Mouse (Mus musculus) CH12.LX (cell line): ENCODE measurements around the gene Grid1.

Source experiments
- CTCF ChIP-seq, 2 experiments: IDR thresholded peaks in 1 of 2; conservative IDR thresholded peaks in 1 of 2; 2 replicates each; pipeline ENCODE4 v1.5.1; 2011 to 2012; ENCODE audit warnings: low read depth in 2 of 2, low read length in 2 of 2, improper control_type of control experiment in 1 of 2, inconsistent platforms in 1 of 2, mild to moderate bottlenecking in 1 of 2, moderate library complexity in 1 of 2
- E2F4 ChIP-seq: IDR thresholded peaks from 2 replicates; pipeline ENCODE4 v1.6.1; 2011; ENCODE audit warnings: low read depth, low read length, improper control_type of control experiment; ENCODE audit not compliant: insufficient replicate concordance
- EP300 ChIP-seq: IDR thresholded peaks from 2 replicates; pipeline ENCODE4 v1.6.1; 2011; ENCODE audit warnings: low read length, improper control_type of control experiment
- ETS1 ChIP-seq: conservative IDR thresholded peaks from 2 replicates; pipeline ENCODE4 v1.6.1; 2012; ENCODE audit warnings: low read depth, mild to moderate bottlenecking, inconsistent platforms, low read length, improper control_type of control experiment, moderate library complexity
- MAX ChIP-seq: IDR thresholded peaks from 2 replicates; pipeline ENCODE4 v1.6.1; 2011; ENCODE audit warnings: low read length, improper control_type of control experiment
- MAZ ChIP-seq: IDR thresholded peaks from 2 replicates; pipeline ENCODE4 v1.6.1; 2012; ENCODE audit warnings: low read depth, mild to moderate bottlenecking, inconsistent platforms, low read length, improper control_type of control experiment, moderate library complexity
- MYC ChIP-seq: IDR thresholded peaks from 2 replicates; pipeline ENCODE4 v1.6.1; 2011; ENCODE audit warnings: low read depth, mild to moderate bottlenecking, improper control_type of control experiment, low read length
- POLR2A ChIP-seq: IDR thresholded peaks from 2 replicates; pipeline ENCODE4 v1.6.1; 2011; ENCODE audit warnings: low read depth, mild to moderate bottlenecking, improper control_type of control experiment, low read length
- RAD21 ChIP-seq: IDR thresholded peaks from 2 replicates; pipeline ENCODE4 v1.6.1; 2011; ENCODE audit warnings: low read depth, mild to moderate bottlenecking, low read length, improper control_type of control experiment, moderate library complexity
- TBP ChIP-seq: conservative IDR thresholded peaks from 2 replicates; pipeline ENCODE4 v1.6.1; 2011; ENCODE audit warnings: low read depth, low read length, improper control_type of control experiment
- TCF12 ChIP-seq: IDR thresholded peaks from 2 replicates; pipeline ENCODE4 v1.6.1; 2014; ENCODE audit warnings: low read depth, mild to moderate bottlenecking, inconsistent platforms, low read length, improper control_type of control experiment
- UBTF ChIP-seq: IDR thresholded peaks from 2 replicates; pipeline ENCODE4 v1.6.1; 2012; ENCODE audit warnings: low read depth, mild to moderate bottlenecking, inconsistent platforms, low read length, improper control_type of control experiment, moderate library complexity
- ZC3H11A ChIP-seq: IDR thresholded peaks from 2 replicates; pipeline ENCODE4 v1.6.1; 2012; ENCODE audit warnings: low read depth, mild to moderate bottlenecking, inconsistent platforms, low read length, improper control_type of control experiment

- no peak for TF ChIP-seq TCF12
- no peak for TF ChIP-seq ZC3H11A
- TF ChIP-seq CTCF (conservative IDR thresholded peaks at IDR 0.05 in 1 of 2, IDR thresholded peaks at IDR 0.05 in 1 of 2; ENCODE audit: low read depth in 2 of 2, low read length in 2 of 2), result no peak
- TF ChIP-seq RAD21, result no peak
- no peak for TF ChIP-seq TBP
- no peak for TF ChIP-seq POLR2A
- TF ChIP-seq EP300, result no peak
- no peak for TF ChIP-seq MYC
- TF ChIP-seq MAX, result no peak
- TF ChIP-seq MAZ, result no peak
- no peak for TF ChIP-seq E2F4
- no peak for TF ChIP-seq UBTF
- TF ChIP-seq ETS1, result no peak
Observed at GRCm38 (mm10) chr14:35572991-35573502, 753.1 kb downstream of the Grid1 start.
